Mouse (Mus musculus): ENCODE results near the gene Smg1. TPM values are rescaled to one million over a fixed set of nuclear protein-coding genes. Genes with fewer than 3 reads are reported as not detected.

Gene Smg1
- polyA plus RNA-seq, 1 experiment from 2014 or later: 19.0 TPM

- 21% methylated on average over 8 of the region's 8 CpGs for WGBS (ENCODE audit: insufficient replicate concordance)
- peaks cover 36% of the 10 kb centered on the region for H3K36me3 ChIP-seq (ENCODE audit: control insufficient read depth, insufficient read depth, low read length)
- peaks cover 20% of the 10 kb centered on the region for H3K4me1 ChIP-seq (ENCODE audit: control insufficient read depth, insufficient read depth, low read length)
- H3K27ac ChIP-seq (ENCODE audit: low read depth, low read length): no peak overlapping the region
- H3K4me2 ChIP-seq: peak overlapping the region; percentile 96
- H3K9me3 ChIP-seq (replicated peaks; ENCODE audit: control insufficient read depth, low read length): no peaks in the 10 kb centered on the region
- peak overlapping the region; percentile 97 for H3K4me3 ChIP-seq (ENCODE audit: low read depth, low read length)
- no peak for ATAC-seq (replicated peaks; ENCODE audit: insufficient number of reproducible peaks, low FRiP score, low TSS enrichment)
- H3K9ac ChIP-seq (ENCODE audit: low read depth, low read length): peak overlapping the region; percentile 77; the same call in 1 of the 2 replicates
- no peaks in the 10 kb centered on the region for H3K27me3 ChIP-seq (ENCODE audit: control insufficient read depth, insufficient read depth, low read length)
Measured at GRCm38 (mm10) chr7:118116787-118117538, 126.5 kb downstream of the Smg1 start.

GRCm38 (mm10) chr7:118115877-118116568, 127.4 kb downstream of the Smg1 start, which contains the start of gene Rps15a:
Gene Rps15a (minus strand): TSS chr7:118116188.
- peaks cover 28% of the 10 kb centered on the region for H3K4me1 ChIP-seq (ENCODE audit: control insufficient read depth, insufficient read depth, low read length)
- peak; percentile 76 for ATAC-seq (replicated peaks; ENCODE audit: insufficient number of reproducible peaks, low FRiP score, low TSS enrichment)
- under 1% methylated on average over 40 of the region's 40 CpGs for WGBS (ENCODE audit: insufficient replicate concordance)
- no peaks in the 10 kb centered on the region for H3K9me3 ChIP-seq (replicated peaks; ENCODE audit: control insufficient read depth, low read length)
- H3K27me3 ChIP-seq (ENCODE audit: control insufficient read depth, insufficient read depth, low read length): no peaks in the 10 kb centered on the region
- peak within 1 kb of the TSS; percentile 99 for H3K9ac ChIP-seq (ENCODE audit: low read depth, low read length)
- peak within 1 kb of the TSS; percentile 97 for H3K4me3 ChIP-seq (ENCODE audit: low read depth, low read length)
- H3K4me2 ChIP-seq: peak within 1 kb of the TSS; percentile 96
- peaks cover 40% of the 10 kb centered on the region for H3K36me3 ChIP-seq (ENCODE audit: control insufficient read depth, insufficient read depth, low read length)
- H3K27ac ChIP-seq (ENCODE audit: low read depth, low read length): peak within 1 kb of the TSS; percentile 92

GRCm38 (mm10) chr7:118115533-118115876, 128.0 kb downstream of the Smg1 start:
- H3K4me3 ChIP-seq (ENCODE audit: low read depth, low read length): peak overlapping the region; percentile 97
- ATAC-seq (replicated peaks; ENCODE audit: insufficient number of reproducible peaks, low FRiP score, low TSS enrichment): 0 out of 2 replicates have a peak, but pooled peaks have one; percentile 16

GRCm38 (mm10) chr7:118113541-118114297, 129.8 kb downstream of the Smg1 start:
- H3K9ac ChIP-seq (ENCODE audit: low read depth, low read length): peak overlapping the region; percentile 99
- whole genome bisulfite sequencing (ENCODE audit: insufficient replicate concordance): 60% methylated on average over 5 of the region's 5 CpGs
- ATAC-seq (replicated peaks; ENCODE audit: insufficient number of reproducible peaks, low FRiP score, low TSS enrichment): no peak
- H3K27me3 ChIP-seq (ENCODE audit: control insufficient read depth, insufficient read depth, low read length): no peaks in the 10 kb centered on the region
- peak overlapping the region; percentile 96 for H3K4me2 ChIP-seq
- H3K9me3 ChIP-seq (replicated peaks; ENCODE audit: control insufficient read depth, low read length): no peaks in the 10 kb centered on the region
- H3K27ac ChIP-seq (ENCODE audit: low read depth, low read length): no peak overlapping the region
- H3K4me1 ChIP-seq (ENCODE audit: control insufficient read depth, insufficient read depth, low read length): peaks cover 28% of the 10 kb centered on the region
- H3K36me3 ChIP-seq (ENCODE audit: control insufficient read depth, insufficient read depth, low read length): peaks cover 36% of the 10 kb centered on the region
- peak overlapping the region; percentile 97 for H3K4me3 ChIP-seq (ENCODE audit: low read depth, low read length)

More at GRCm38 (mm10) chr7:118115533-118115876, 128.0 kb downstream of the Smg1 start:
- Histone ChIP-seq H3K4me1 (ENCODE audit: control insufficient read depth, insufficient read depth, low read length) (peaks cover 28% of the 10 kb centered on the region), H3K27me3 (ENCODE audit: control insufficient read depth, insufficient read depth, low read length) (no peaks in the 10 kb centered on the region), H3K36me3 (ENCODE audit: control insufficient read depth, insufficient read depth, low read length) (peaks cover 39% of the 10 kb centered on the region), H3K27ac (ENCODE audit: low read depth, low read length) (peak overlapping the region; percentile 92), H3K9me3 (replicated peaks; ENCODE audit: control insufficient read depth, low read length) (no peaks in the 10 kb centered on the region), H3K4me2 (peak overlapping the region; percentile 96), H3K9ac (ENCODE audit: low read depth, low read length) (peak overlapping the region; percentile 99)
- WGBS (ENCODE audit: insufficient replicate concordance): under 1% methylated on average over 20 of the region's 20 CpGs

- H3K4me3 ChIP-seq (ENCODE audit: low read depth, low read length): no peak overlapping the region
- no peaks in the 10 kb centered on the region for H3K9me3 ChIP-seq (replicated peaks; ENCODE audit: control insufficient read depth, low read length)
- 82% methylated on average over 3 of the region's 3 CpGs for WGBS (ENCODE audit: insufficient replicate concordance)
- H3K9ac ChIP-seq (ENCODE audit: low read depth, low read length): no peak overlapping the region
- H3K27me3 ChIP-seq (ENCODE audit: control insufficient read depth, insufficient read depth, low read length): no peaks in the 10 kb centered on the region
- H3K36me3 ChIP-seq (ENCODE audit: control insufficient read depth, insufficient read depth, low read length): peaks cover 56% of the 10 kb centered on the region
- peak overlapping the region; percentile 2; the same call in 1 of the 2 replicates for H3K4me2 ChIP-seq
- no peak overlapping the region for H3K27ac ChIP-seq (ENCODE audit: low read depth, low read length)
- ATAC-seq (replicated peaks; ENCODE audit: insufficient number of reproducible peaks, low FRiP score, low TSS enrichment): no peak
- peaks cover 28% of the 10 kb centered on the region for H3K4me1 ChIP-seq (ENCODE audit: control insufficient read depth, insufficient read depth, low read length)
Measured at GRCm38 (mm10) chr7:118111128-118111527, 132.3 kb downstream of the Smg1 start.

GRCm38 (mm10) chr7:118107671-118108070, 135.8 kb downstream of the Smg1 start:
- H3K4me1 ChIP-seq (ENCODE audit: control insufficient read depth, insufficient read depth, low read length): peaks cover 11% of the 10 kb centered on the region
- 67% methylated on average over 1 of the region's 1 CpGs for WGBS (ENCODE audit: insufficient replicate concordance)

GRCm38 (mm10) chr7:118104458-118105052, 138.9 kb downstream of the Smg1 start:
- H3K27ac ChIP-seq (ENCODE audit: low read depth, low read length): no peak overlapping the region
- H3K27me3 ChIP-seq (ENCODE audit: control insufficient read depth, insufficient read depth, low read length): no peaks in the 10 kb centered on the region
- no peaks in the 10 kb centered on the region for H3K9me3 ChIP-seq (replicated peaks; ENCODE audit: control insufficient read depth, low read length)
- no peak overlapping the region for H3K9ac ChIP-seq (ENCODE audit: low read depth, low read length)
- H3K4me1 ChIP-seq (ENCODE audit: control insufficient read depth, insufficient read depth, low read length): no peaks in the 10 kb centered on the region
- no peak for ATAC-seq (replicated peaks; ENCODE audit: insufficient number of reproducible peaks, low FRiP score, low TSS enrichment)
- WGBS (ENCODE audit: insufficient replicate concordance): 60% methylated on average over 5 of the region's 5 CpGs
- no peak overlapping the region for H3K4me3 ChIP-seq (ENCODE audit: low read depth, low read length)
- no peak overlapping the region for H3K4me2 ChIP-seq
- H3K36me3 ChIP-seq (ENCODE audit: control insufficient read depth, insufficient read depth, low read length): peaks cover 33% of the 10 kb centered on the region

More at GRCm38 (mm10) chr7:118107671-118108070, 135.8 kb downstream of the Smg1 start:
- H3K36me3 ChIP-seq (ENCODE audit: control insufficient read depth, insufficient read depth, low read length): peaks cover 51% of the 10 kb centered on the region
- no peaks in the 10 kb centered on the region for H3K27me3 ChIP-seq (ENCODE audit: control insufficient read depth, insufficient read depth, low read length)
- no peak overlapping the region for H3K4me3 ChIP-seq (ENCODE audit: low read depth, low read length)
- H3K9ac ChIP-seq (ENCODE audit: low read depth, low read length): no peak overlapping the region
- no peak overlapping the region for H3K4me2 ChIP-seq
- ATAC-seq (replicated peaks; ENCODE audit: insufficient number of reproducible peaks, low FRiP score, low TSS enrichment): no peak
- H3K9me3 ChIP-seq (replicated peaks; ENCODE audit: control insufficient read depth, low read length): no peaks in the 10 kb centered on the region
- H3K27ac ChIP-seq (ENCODE audit: low read depth, low read length): no peak overlapping the region

Measured in heart, embryonic 11.5 days (tissue).